Mouse (Mus musculus): Measurements from ENCODE around the gene Carhsp1.

- TF ChIP-seq MXI1 (IDR thresholded peaks at IDR 0.05; ENCODE audit: low read depth, low read length) (no peak), TCF12 (IDR thresholded peaks at IDR 0.05; ENCODE audit: low read depth, low read length) (no peak), TAL1 (IDR thresholded peaks at IDR 0.05; ENCODE audit: low read length) (no peak), CTCF (IDR thresholded peaks at IDR 0.05 in 2 of 3, conservative IDR thresholded peaks at IDR 0.05 in 1 of 3; ENCODE audit: control insufficient read depth in 1 of 3, insufficient read depth in 1 of 3, low read depth in 2 of 3, low read length in 3 of 3, poor library complexity in 1 of 3, severe bottlenecking in 1 of 3) (no peak), CHD1 (IDR thresholded peaks at IDR 0.05; ENCODE audit: low read depth, low read length) (no peak), TBP (IDR thresholded peaks at IDR 0.05; ENCODE audit: low read depth, low read length) (no peak), GATA1 (IDR thresholded peaks at IDR 0.05; ENCODE audit: low read depth, low read length) (no peak), POLR2A (IDR thresholded peaks at IDR 0.05; ENCODE audit: control insufficient read depth in 1 of 2, insufficient read depth in 1 of 2, low read depth in 1 of 2, low read length in 2 of 2, poor library complexity in 1 of 2) (no peak), ZC3H11A (IDR thresholded peaks at IDR 0.05; ENCODE audit: low read depth, low read length) (no peak), MAFK (IDR thresholded peaks at IDR 0.05; ENCODE audit: borderline replicate concordance, low read depth, low read length) (no peak), EP300 (IDR thresholded peaks at IDR 0.05; ENCODE audit: low read depth in 1 of 2, low read length in 2 of 2) (no peak), ZNF384 (IDR thresholded peaks at IDR 0.05; ENCODE audit: low read depth, low read length) (no peak), POLR2AphosphoS2 (IDR thresholded peaks at IDR 0.05; ENCODE audit: low read length) (no peak), NRF1 (IDR thresholded peaks at IDR 0.05; ENCODE audit: insufficient read depth, low read depth, low read length, poor library complexity, severe bottlenecking) (no peak)
Measured at GRCm38 (mm10) chr16:8678035-8678434, 6.1 kb upstream of the Carhsp1 start.

Data from MEL (cell line).